Mouse (Mus musculus) cerebral cortex, adult 2 months (tissue): ENCODE results near the gene Pabpc4.

ENCODE experiments used
- WGBS: fragments of 180-500 bp; shearing (Covaris S2); methylation state at CpG from one replicate; pipeline ENCODE4 v1.1.7; 2018; 5-methylcytosine and 5-hydroxymethylcytosine counted together

The Pabpc4 gene

GRCm38 (mm10) chr4:123247147-123247880, 14.8 kb upstream of the Pabpc4 start:
- WGBS, result 73% methylated on average over 7 of the region's 7 CpGs

DNA sequence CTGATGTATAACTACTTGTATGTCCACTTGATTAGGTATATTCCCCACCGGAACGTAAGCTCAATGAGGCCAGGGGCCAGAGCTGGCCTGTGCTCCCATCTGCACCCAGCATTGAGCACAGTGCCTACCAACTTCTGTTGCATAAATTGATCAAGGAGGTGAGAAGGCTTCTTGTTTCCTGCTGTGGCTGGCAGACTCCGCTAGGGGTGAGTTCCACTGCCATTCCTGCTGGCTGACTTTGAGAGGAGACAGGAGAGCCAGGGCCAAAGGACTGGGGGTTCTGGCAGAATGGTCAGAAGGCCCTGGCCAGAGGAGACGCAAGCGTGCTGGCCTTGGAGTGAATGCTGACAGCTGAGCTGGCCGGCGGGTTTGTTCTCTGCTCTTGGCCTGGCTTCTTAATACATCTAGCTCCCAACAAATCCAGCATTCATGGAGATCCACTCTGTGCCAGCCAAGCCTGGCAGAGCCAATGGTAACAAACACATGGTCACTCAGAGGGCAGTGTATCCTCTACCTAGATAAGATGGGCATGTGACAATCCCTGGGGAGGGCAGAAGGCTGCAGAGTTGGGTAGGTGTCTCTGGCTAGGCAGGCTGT, 13.1 kb upstream of the Pabpc4 start:
- 60% methylated on average over 7 of the region's 7 CpGs for WGBS

- 59% methylated on average over 5 of the region's 5 CpGs for WGBS
Observed at GRCm38 (mm10) chr4:123252214-123252613, 9.9 kb upstream of the Pabpc4 start.

GRCm38 (mm10) chr4:123254617-123255016, 7.5 kb upstream of the Pabpc4 start:
- 11% methylated on average over 5 of the region's 5 CpGs for WGBS

- WGBS, result 58% methylated on average over 8 of the region's 8 CpGs
Observed at GRCm38 (mm10) chr4:123260071-123260746, 1.9 kb upstream of the Pabpc4 start.

- WGBS, result 96% methylated on average over 3 of the region's 3 CpGs
Observed at GRCm38 (mm10) chr4:123271063-123271462, 8.9 kb downstream of the Pabpc4 start.

GRCm38 (mm10) chr4:123280117-123280516, 18.0 kb downstream of the Pabpc4 start:
- WGBS, result 84% methylated on average over 3 of the region's 3 CpGs

GRCm38 (mm10) chr4:123282500-123282899, 20.3 kb downstream of the Pabpc4 start:
- under 1% methylated on average over 25 of the region's 25 CpGs for WGBS

DNA sequence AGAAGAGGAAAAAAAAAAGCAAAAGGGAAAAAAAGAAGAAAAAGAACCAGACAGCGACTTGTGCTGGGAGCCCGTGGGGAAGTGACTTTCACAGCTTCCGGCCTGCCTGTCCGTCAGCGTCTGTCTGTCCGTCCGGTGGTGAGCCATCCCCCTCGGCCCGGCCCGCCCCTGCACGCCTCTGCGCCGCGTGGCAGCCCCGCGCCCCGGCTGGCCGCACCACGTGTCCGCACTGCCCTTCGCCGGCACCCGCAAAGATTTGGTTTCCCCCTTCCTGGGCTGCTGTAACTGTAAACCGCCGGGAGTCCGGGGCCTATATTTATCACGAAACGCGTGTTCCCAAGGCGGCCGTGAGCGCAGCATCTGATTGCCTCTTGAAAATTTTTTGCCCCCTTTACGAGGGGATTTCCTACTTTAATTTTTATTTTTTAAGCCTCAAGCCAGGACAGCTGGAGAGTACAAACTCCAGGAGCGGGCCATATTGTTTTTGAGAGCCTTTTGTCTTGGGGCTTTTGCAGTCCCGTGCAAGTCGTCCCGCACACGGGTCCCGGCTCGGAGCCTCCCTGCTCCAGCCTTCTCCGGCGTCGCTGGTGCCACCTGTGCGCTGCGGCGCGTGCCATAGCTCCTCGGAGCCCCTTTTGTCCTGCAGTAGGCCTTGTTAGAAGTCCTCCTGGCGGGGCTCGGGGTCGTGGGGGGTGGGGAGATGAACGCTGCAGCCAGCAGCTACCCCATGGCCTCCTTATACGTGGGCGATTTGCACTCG, 20.9 kb downstream of the Pabpc4 start:
- under 1% methylated on average over 47 of the region's 55 CpGs for WGBS

- 4% methylated on average over 15 of the region's 15 CpGs for WGBS
Observed at GRCm38 (mm10) chr4:123283675-123284064, 21.5 kb downstream of the Pabpc4 start.

DNA sequence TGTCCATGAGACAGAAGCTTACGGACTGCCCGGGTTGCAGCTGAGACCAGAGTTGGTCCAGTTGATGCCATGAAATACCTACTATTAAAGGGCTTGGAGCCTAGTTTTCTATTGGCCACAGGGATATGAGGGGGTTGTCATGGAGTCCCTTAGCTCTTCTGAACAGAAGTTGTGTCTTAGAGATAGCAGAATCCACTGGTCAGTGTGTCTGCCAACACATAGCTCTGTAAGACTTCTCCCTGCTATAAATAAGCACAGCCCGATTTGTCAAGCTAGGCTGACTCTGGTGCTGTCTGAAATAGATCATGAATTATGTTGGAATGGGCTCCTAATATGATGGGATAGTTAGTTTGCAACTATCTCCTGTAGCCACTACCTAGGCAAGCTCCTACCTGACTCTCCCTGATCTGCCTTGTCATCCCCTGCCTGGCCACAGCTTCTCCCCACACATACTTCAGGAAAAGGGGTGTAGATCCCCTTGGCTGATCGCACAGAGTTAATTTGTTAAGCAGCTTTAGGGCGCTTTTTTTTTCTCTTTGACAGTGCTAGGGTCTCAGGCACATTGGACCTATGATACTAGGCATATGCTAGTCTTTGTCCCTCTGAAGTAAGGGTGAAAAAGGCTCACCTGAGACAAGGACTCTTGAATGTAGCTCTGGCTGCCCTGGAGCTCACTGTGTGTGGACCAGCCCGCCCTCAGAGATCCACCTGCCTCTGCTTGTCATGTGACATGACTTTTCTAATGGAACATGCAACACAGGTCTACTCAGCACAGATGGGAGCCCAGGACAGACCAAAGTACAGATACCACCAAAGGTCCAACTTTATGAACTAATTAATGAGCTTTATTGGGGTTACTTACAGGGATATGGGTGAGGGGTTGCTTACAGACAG, 22.8 kb downstream of the Pabpc4 start:
- WGBS, result 74% methylated on average over 6 of the region's 6 CpGs

GRCm38 (mm10) chr4:123286790-123287189, 24.6 kb downstream of the Pabpc4 start:
- WGBS, result 88% methylated on average over 2 of the region's 2 CpGs

DNA sequence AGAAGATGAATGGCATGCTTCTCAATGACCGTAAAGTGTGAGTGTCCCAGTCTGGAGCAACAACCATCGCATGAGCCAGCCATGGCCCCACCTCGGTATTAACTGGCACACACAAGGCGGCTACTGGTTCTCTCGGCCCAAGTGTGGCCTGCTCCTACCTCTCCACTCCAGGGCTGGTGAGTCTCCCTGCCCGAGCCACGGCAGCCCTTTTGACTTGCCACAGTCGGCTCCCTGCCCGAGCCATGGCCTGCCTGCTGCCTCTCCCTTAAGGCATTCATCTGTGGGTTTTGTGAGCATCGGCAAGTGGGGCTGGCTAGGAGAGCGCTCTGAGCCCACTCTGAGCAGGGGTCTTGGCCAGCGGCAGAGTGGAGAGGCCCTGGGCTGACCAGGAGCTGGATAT, 26.9 kb downstream of the Pabpc4 start:
- WGBS, result 93% methylated on average over 12 of the region's 12 CpGs

DNA sequence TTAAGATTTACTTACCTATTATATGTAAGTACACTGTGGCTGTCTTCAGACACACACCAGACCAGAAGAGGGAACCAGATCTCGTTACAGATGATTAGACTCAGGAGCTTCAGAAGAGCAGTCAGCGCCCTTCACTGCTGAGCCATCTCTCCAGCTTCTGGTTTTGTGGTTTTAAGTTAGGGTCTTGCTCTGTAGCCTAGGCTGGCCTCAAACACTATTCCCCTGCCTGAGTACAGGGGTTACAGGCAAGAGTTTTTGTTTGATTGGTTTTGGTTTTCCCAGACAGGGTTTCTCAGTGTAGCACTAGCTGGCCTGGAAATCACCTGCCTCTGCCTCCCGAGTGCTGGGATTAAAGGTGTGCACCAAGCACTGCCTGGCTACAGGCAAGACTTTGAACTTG, 30.2 kb downstream of the Pabpc4 start:
- WGBS, result 86% methylated on average over 3 of the region's 3 CpGs

DNA sequence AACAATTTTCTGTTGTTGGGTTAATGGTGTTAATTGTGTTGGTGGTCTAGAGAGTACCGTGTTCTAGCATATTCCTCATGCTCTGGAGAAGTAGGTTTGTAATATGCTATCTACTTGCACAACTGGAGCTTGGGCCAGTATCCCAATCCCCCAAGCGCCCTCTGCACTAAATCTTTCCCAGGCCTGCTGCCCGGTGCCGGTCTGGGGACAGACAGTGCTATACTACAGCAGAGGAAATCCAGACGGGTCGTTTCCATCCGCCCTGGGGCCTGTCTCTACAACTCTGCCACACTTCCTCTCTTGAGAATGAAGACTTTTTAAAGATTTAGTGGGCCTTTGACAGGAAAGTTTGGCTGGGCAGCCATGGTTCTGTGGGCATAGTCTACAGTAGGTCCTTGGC, 30.8 kb downstream of the Pabpc4 start:
- 92% methylated on average over 7 of the region's 7 CpGs for WGBS

- 78% methylated on average over 7 of the region's 7 CpGs for WGBS
Observed at GRCm38 (mm10) chr4:123293661-123294443, 31.7 kb downstream of the Pabpc4 start.

DNA sequence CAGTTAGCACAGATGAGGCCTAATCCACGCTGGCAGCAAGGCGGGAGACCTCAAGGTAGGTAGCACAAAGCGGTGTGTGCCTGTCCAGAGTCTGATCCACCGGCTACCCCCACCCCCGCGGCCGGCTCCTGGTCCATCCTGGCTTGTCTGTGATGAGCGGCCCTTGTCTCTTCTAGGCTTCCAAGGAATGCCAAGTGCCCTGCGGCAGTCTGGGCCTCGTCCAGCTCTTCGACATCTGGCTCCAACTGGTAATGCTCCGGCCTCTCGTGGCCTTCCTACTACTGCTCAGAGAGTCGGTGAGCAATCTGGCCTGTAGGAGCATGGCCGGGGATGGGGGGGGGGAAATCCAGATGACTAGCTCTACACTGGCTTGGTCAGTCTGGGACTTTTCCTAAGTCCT, 32.9 kb downstream of the Pabpc4 start:
- WGBS, result 84% methylated on average over 15 of the region's 15 CpGs

DNA sequence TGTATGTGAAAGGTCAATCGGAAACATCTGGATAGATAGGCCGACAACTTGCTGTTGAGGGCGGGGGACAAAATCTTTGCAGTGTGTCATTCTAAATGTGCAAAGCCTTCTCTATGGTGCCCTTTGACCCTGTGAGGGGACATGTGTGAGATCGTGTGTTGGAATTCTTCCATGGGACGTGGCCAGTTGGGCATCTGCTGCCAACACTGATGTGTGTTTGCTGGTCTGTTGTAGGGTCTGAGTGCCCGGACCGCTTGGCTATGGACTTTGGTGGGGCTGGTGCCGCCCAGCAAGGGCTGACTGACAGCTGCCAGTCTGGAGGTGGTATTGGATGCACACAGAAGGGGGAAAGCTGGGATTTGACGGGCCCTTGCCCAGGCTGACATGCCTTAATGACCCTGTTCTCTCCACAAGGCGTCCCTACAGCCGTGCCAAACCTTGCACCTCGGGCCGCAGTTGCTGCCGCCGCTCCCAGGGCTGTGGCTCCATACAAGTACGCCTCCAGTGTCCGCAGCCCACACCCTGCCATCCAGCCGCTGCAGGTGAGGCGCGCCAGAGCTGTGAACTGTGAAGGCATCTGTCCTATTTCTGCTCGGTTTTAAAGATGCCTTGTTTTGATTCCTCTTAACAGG, 33.5 kb downstream of the Pabpc4 start:
- 93% methylated on average over 21 of the region's 21 CpGs for WGBS

GRCm38 (mm10) chr4:123296148-123296534, 34.0 kb downstream of the Pabpc4 start:
- 81% methylated on average over 5 of the region's 5 CpGs for WGBS
